Mouse (Mus musculus) kidney, adult 11 months (tissue): ENCODE data around the gene Edrf1.

Experiments
- DNase-seq: peaks from one replicate; pipeline ENCODE4 v3.0.0; 2022

The Edrf1 gene

DNA sequence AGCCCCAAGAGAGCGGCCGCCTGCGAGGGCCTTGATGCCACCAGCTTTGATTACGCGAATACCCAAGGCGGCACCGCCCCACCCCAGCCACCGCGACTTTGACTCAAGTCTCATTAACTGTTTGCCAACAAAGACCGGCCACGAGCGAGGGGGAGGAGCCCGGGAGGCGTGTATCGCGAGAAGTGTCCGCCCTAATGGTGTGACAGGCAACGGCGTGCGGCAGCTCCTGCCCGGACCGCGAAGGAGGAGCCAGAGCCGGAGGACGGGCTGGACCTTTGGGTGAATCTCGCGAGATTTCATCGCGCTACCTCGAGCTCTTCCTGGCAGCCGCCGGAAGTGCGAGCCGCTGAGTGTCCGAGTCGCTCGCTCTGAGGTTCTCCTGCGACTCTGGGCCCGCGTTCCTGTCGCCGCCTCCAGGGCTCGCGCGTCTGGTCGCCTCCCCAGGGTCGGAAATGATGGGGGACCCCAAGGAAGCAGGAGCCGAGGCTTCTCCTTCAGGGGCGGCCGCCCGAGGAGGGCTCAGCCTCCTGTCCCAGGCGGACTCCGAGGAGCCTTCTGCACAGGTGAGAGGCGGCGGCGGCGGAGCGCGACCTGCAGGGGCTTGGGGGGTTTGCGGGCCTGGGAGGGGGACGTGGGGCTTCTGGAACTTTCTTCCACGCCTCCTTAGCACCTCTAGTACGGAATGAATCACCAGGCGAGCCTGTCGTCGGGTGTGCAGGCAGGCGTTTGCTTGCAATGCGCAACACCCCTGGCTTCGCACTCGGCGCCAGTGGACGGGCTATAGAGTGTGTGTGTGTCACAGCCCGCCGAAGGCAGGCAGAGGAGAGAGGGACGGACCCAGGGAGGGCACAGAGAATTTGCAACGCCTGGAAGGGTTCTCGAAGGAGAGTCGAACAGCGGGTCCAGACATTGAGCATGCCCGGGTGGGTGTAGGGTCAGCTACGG, at the start of gene Edrf1:
Gene Edrf1 (plus strand): TSS at position 183 of the 945 bp plus-strand sequence.
- peak; percentile 99 for DNase-seq

GRCm38 (mm10) chr7:133591750-133592149, 45.6 kb upstream of the Edrf1 start:
- DNase-seq: no peak

DNA sequence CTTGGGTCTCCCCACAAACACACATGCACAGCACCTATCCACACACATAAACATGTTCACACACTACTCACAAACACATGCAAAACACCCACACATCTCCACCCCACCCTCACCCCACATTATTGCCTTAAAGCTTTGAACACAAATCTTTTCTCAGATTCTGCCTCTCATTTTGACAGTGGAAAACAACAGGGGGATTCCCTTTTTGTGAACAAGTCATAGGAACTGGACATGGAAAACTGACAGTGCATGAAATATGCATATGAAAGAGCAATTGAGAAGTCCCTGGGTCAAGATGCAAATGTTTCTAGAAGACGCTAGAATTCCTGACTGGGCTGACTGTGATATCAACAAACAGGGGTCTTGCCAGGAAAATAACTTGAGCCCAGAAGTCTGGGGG, 36.8 kb upstream of the Edrf1 start:
- DNase-seq: no peak

DNA sequence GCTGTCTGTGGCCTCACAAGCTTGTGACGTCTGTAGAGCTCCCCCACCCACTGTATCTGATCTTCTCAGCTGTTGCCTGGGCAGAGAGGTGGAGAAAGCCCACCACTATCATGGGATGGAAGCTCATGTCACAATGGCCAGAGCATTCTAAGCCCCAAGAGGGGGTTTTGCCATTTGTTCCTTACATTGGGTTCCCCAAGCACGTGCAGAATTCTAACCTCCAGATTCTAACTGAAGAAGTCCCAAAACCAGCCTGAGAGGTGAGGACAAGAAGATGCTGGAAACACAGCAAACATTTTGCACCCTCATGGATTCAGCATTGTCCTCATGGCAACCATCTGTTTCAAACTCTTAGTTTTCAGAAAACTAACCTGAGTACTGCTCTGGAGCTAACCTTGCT, 35.3 kb upstream of the Edrf1 start, which contains the start of gene Tex36:
Gene Tex36 (minus strand): TSS at position 101 of the 400 bp plus-strand sequence.
- no peak for DNase-seq

DNA sequence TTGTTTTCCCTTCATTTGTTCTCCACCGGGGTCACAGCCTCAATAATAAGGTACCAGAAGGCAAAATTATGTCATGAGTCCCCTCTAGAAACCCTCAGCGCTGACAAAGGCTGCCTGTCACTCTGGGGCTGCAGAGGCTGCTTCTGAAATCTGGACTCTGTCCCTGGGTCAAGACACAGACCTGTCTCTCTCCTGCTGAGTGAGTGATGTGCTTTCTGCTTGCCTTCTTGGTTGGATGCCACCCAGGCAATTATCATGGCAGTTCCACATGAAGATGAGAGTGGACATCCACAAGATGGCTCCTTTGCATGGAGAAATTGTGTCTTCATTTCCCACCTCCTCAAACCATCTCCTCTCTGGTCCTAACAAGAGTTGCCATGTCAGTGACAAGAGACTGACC, 34.2 kb upstream of the Edrf1 start:
- peak; percentile 8 for DNase-seq

DNA sequence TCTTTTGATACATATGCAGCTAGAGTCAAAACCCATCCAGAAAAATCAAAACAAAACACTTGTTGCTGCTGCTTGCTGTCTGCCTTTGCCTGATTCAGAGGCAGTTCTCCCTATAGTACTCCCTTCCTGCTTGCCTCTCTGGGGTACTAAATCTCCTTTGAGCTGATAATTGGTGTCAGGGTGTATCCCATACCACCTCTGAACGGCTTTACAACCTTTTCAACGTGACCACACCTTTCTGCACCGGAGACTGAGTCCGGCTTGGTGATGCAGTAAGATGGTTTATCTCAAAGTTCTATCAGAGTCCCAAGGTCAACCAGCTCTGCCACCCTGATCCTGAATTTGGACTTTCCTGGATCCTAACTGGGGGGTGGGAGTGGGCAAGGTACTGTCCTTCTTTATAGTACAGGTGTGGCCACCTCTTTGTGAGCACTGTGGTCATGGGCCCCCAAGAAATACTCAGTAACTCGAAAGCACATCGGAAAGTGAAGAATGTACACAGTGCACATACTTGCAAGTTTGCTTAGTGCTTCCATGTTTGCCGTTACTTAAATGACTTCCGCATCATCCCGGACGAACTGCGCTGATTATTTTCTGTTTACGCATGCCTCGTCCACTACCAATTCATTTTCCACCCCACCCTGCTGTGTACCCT, 32.8 kb upstream of the Edrf1 start:
- DNase-seq: no peak

DNA sequence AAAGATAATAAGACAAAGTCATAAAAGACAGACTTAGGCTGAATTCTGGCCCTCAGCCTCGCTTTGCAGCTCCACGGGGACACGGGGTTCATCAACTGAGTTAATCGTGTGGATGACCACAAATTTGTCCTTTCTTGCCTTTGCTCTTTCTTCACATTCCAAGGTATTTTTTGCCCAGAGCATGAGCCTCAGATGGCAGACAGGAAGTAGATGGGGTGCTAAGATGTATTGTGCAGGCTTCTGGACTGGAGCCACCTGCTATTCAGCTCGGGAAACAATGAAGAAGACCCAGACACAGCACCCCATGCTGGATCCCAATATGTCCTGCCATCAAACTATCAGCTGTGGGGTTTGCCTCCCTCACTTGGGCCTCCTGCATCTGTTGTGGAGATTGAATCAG, 30.0 kb upstream of the Edrf1 start:
- DNase-seq: no peak

DNA sequence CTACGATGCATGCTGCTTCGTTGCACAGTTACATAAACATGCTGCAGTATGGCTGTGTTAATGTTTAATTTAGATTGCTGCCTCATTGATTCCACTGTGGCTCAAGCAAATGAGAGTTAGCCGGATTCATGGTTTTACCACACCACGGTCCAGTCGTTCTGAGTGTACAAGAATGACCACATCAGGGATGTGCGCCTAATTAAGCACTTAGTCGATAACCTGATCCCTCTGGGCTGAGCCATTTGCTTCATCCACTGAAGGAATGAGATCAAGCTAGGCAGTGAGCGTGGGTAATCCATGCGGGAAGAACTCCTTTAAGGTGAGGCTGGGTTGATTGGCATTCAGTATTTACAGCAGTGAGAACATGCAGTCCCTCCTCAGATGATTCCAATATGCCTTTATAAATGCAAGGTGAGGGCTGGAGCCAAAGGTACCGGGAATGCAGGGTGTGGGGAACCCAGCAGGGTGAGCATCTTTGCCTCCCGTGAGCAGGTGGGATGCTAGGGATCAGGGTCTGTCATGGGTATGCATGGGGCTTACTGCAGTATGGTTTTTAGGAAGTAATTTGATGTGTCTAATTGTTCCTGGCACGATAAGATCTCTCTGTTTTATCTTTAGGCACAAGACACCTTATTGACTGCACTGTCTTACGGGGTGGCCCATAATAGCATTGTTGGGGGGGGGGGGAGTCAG, 29.3 kb upstream of the Edrf1 start:
- no peak for DNase-seq

GRCm38 (mm10) chr7:133608631-133609340, 28.6 kb upstream of the Edrf1 start:
- DNase-seq: no peak

DNA sequence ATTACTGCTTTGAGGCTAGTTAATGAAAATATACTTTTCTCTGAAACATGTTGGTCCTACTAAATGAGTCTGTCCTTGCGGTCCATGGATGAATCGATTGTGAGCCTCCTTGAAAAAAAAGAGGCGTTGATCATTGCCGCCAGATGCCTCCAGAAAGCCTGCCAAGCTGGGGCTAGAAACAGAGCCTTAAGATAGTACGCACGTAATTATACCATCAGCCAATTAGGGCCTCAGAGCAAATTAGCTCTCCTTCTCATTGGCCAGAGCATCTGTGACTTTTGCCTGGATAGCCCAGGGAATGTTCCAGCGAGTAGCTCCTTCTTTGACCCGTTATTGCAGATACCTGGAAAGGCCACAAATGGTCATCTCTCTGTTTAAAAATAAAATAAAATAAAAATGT, 27.8 kb upstream of the Edrf1 start:
- DNase-seq: no peak

DNA sequence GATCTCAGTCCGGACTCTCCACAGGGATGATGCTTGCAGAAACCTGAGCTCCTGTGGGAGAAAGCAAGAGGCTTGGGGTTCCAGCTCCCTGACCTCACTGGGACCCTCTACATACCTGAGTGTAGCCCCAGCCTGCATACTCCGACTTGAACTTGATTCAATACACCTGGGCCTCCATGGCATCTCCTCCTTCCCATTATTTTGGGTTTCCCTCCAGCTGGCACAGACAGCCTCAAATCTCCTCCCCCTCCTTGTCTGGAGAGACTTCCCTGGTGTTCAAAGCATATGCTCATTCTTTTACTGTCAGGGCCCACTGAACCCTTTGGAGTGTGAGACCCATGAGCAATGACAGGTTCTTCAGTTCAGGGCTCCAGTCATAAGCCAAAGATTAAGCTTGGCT, 24.4 kb upstream of the Edrf1 start:
- DNase-seq: no peak

GRCm38 (mm10) chr7:133620721-133621120, 16.6 kb upstream of the Edrf1 start:
- DNase-seq: no peak

GRCm38 (mm10) chr7:133623226-133623625, 14.1 kb upstream of the Edrf1 start:
- DNase-seq: peak; percentile 13

- no peak for DNase-seq
Observed at GRCm38 (mm10) chr7:133627184-133627936, 10.0 kb upstream of the Edrf1 start.

DNA sequence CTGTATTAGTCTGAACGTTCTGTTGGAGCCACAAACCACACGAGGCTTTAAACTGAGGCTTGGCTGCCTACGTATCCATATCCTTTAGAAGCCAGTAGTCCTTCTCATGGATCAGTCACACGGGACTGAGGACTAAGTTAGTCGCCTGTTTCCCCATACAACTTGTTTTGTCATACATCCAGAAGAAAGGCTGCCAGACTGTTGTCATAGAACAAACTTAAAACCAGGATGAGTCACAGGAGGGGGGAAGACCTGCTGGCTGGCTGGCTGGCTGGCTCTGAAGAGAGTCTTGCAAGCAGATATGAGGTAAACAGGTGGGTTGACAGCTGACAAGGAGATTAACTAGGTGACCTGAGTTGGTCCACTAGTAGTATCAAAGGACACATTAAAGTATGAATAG, 6.5 kb upstream of the Edrf1 start:
- no peak for DNase-seq

- peak; percentile 26 for DNase-seq
Observed at GRCm38 (mm10) chr7:133632476-133632875, 4.9 kb upstream of the Edrf1 start.

GRCm38 (mm10) chr7:133634932-133635650, 2.3 kb upstream of the Edrf1 start:
- DNase-seq: no peak

GRCm38 (mm10) chr7:133636738-133637352, 498 bp upstream of the Edrf1 start:
- peak; percentile 80 for DNase-seq

GRCm38 (mm10) chr7:133638306-133638705, 963 bp downstream of the Edrf1 start:
- peak; percentile 53 for DNase-seq

- DNase-seq: no peak
Observed at GRCm38 (mm10) chr7:133638821-133639220, 1.5 kb downstream of the Edrf1 start.

DNA sequence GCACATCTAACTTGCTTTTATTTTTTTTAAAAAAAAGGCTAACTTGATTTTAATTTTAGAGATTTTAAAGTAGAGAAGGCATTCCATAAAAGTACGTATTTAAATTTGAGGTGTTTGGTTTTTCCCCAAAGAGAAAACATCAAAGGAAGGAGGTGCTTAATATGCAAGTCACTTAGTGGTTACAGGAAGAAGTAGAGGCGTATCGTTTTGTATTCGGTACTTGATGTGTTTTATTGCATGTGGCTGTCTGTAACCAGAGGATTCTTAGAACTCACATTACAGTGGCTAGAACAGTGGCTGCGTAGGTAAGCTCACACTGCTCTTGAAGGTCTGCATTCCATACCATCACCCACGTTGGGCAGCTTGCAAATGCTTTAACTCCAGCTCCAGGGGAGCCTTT, 8.4 kb downstream of the Edrf1 start:
- DNase-seq: no peak
